Mouse (Mus musculus): Measurements from ENCODE around the gene Sncb.

GRCm38 (mm10) chr13:54798740-54799139 is 32.3 kb upstream of the Sncb start:
- TF ChIP-seq POLR2A (IDR thresholded peaks at IDR 0.05; ENCODE audit: borderline replicate concordance, extremely low read depth, insufficient read depth, insufficient read length, poor library complexity, severe bottlenecking) (no peak), CTCF (IDR thresholded peaks at IDR 0.05; ENCODE audit: borderline replicate concordance, extremely low read depth, insufficient read depth, insufficient read length) (no peak)
